Mouse (Mus musculus) MEL (cell line): ENCODE measurements around the gene Cby1. TPM values are rescaled to one million over a fixed set of nuclear protein-coding genes. Genes with fewer than 3 reads are reported as not detected.
"Not testable (repeated sequence)": the region's sequence is repeated elsewhere in the genome, so short reads cannot be mapped to it uniquely, and the experiment has no call there.

ENCODE experiments used
- DNase-seq: peaks from one replicate; pipeline ENCODE4 v3.0.0; 2011; ENCODE audit warnings: low read depth, low spot score
- H3K27ac ChIP-seq: 2 replicates; pipeline ENCODE4 v1.5.1; 2012; ENCODE audit warnings: low read depth, mild to moderate bottlenecking, control low read depth, low read length, moderate library complexity; ENCODE audit not compliant: control insufficient read depth
- H3K27me3 ChIP-seq, 2 experiments: fragments of 150-350 bp in 1 of 2; sonication (generic) in 1 of 2; 2 replicates each; pipeline ENCODE4 v1.6.1; 2012; ENCODE audit warnings: low read length in 2 of 2, mild to moderate bottlenecking in 2 of 2, improper control_type of control experiment in 1 of 2, moderate library complexity in 1 of 2; ENCODE audit not compliant: insufficient read depth in 2 of 2, control insufficient read depth in 1 of 2
- H3K36me3 ChIP-seq, 2 experiments: 2 replicates each; pipeline ENCODE4 v1.6.1; 2012 to 2014; ENCODE audit warnings: low read length in 2 of 2, improper control_type of control experiment in 1 of 2, inconsistent platforms in 1 of 2, mild to moderate bottlenecking in 1 of 2; ENCODE audit not compliant: insufficient read depth in 2 of 2, control insufficient read depth in 1 of 2
- H3K4me1 ChIP-seq, 2 experiments: fragments of 150-350 bp in 1 of 2; sonication (generic) in 1 of 2; 2 replicates each; pipeline ENCODE4 v1.6.1; 2012; ENCODE audit warnings: low read length in 2 of 2, improper control_type of control experiment in 1 of 2, mild to moderate bottlenecking in 1 of 2; ENCODE audit not compliant: insufficient read depth in 2 of 2, control insufficient read depth in 1 of 2
- H3K4me3 ChIP-seq, 2 experiments: fragments of 150-350 bp in 1 of 2; sonication (generic) in 1 of 2; 2 replicates each; pipeline ENCODE4 v1.5.1; 2012; ENCODE audit warnings: low read depth in 2 of 2, low read length in 2 of 2, mild to moderate bottlenecking in 2 of 2, moderate library complexity in 2 of 2, control low read depth in 1 of 2, improper control_type of control experiment in 1 of 2; ENCODE audit not compliant: control insufficient read depth in 1 of 2, insufficient read depth in 1 of 2
- H3K79me2 ChIP-seq: 2 replicates; pipeline ENCODE4 v1.6.1; 2012; ENCODE audit warnings: mild to moderate bottlenecking, low read length, moderate library complexity; ENCODE audit not compliant: control insufficient read depth, poor library complexity, insufficient read depth
- H3K9ac ChIP-seq: 2 replicates; pipeline ENCODE4 v1.6.1; 2012; ENCODE audit warnings: low read depth, mild to moderate bottlenecking, control low read depth, low read length, moderate library complexity; ENCODE audit not compliant: control insufficient read depth, poor library complexity, severe bottlenecking
- H3K9me3 ChIP-seq: fragments of 150-350 bp; sonication (generic); replicated peaks from 2 replicates; pipeline ENCODE4 v1.6.1; 2012; ENCODE audit warnings: mild to moderate bottlenecking, low read length, improper control_type of control experiment, moderate library complexity; ENCODE audit not compliant: insufficient read depth
- BHLHE40 ChIP-seq: IDR thresholded peaks from 2 replicates; pipeline ENCODE4 v1.6.1; 2012; ENCODE audit warnings: low read depth, mild to moderate bottlenecking, inconsistent platforms, low read length, improper control_type of control experiment, borderline replicate concordance
- CTCF ChIP-seq, 3 experiments: IDR thresholded peaks in 2 of 3; conservative IDR thresholded peaks in 1 of 3; 2 replicates each; pipeline ENCODE4 v1.5.1; 2011 to 2012; ENCODE audit warnings: low read length in 3 of 3, low read depth in 2 of 3, mild to moderate bottlenecking in 2 of 3, improper control_type of control experiment in 1 of 3, inconsistent platforms in 1 of 3, mixed read lengths in 1 of 3, moderate library complexity in 1 of 3; ENCODE audit not compliant: control insufficient read depth in 1 of 3, insufficient read depth in 1 of 3, poor library complexity in 1 of 3, severe bottlenecking in 1 of 3
- ETS1 ChIP-seq: IDR thresholded peaks from 2 replicates; pipeline ENCODE4 v1.6.1; 2012; ENCODE audit warnings: low read depth, mild to moderate bottlenecking, inconsistent platforms, low read length, improper control_type of control experiment, moderate library complexity
- JUND ChIP-seq: IDR thresholded peaks from 2 replicates; pipeline ENCODE4 v1.6.1; 2011; ENCODE audit warnings: low read depth, mild to moderate bottlenecking, improper control_type of control experiment, low read length
- MAX ChIP-seq: IDR thresholded peaks from 2 replicates; pipeline ENCODE4 v1.6.1; 2011; ENCODE audit warnings: low read length, improper control_type of control experiment
- MAZ ChIP-seq: IDR thresholded peaks from 2 replicates; pipeline ENCODE4 v1.6.1; 2012; ENCODE audit warnings: low read depth, mild to moderate bottlenecking, inconsistent platforms, low read length, improper control_type of control experiment
- MXI1 ChIP-seq: IDR thresholded peaks from 2 replicates; pipeline ENCODE4 v1.6.1; 2011; ENCODE audit warnings: mild to moderate bottlenecking, low read depth, low read length, improper control_type of control experiment
- MYB ChIP-seq: IDR thresholded peaks from 2 replicates; pipeline ENCODE4 v1.6.1; 2011; ENCODE audit warnings: mild to moderate bottlenecking, low read depth, low read length, improper control_type of control experiment
- MYC ChIP-seq: IDR thresholded peaks from 2 replicates; pipeline ENCODE4 v1.6.1; 2011; ENCODE audit warnings: low read depth, mild to moderate bottlenecking, low read length, improper control_type of control experiment, moderate library complexity
- POLR2A ChIP-seq, 2 experiments: IDR thresholded peaks; 2 replicates each; pipeline ENCODE4 v1.6.1; 2011 to 2012; ENCODE audit warnings: low read length in 2 of 2, mild to moderate bottlenecking in 2 of 2, control low read depth in 1 of 2, improper control_type of control experiment in 1 of 2, low read depth in 1 of 2, moderate library complexity in 1 of 2; ENCODE audit not compliant: control insufficient read depth in 1 of 2, insufficient read depth in 1 of 2, poor library complexity in 1 of 2
- POLR2AphosphoS5 ChIP-seq: IDR thresholded peaks from 2 replicates; pipeline ENCODE4 v1.6.1; 2012; ENCODE audit warnings: low read depth, borderline replicate concordance, mild to moderate bottlenecking, inconsistent platforms, low read length, moderate library complexity, mixed read lengths
- SIN3A ChIP-seq: IDR thresholded peaks from 2 replicates; pipeline ENCODE4 v1.6.1; 2012; ENCODE audit warnings: low read length, improper control_type of control experiment, inconsistent platforms
- TCF12 ChIP-seq: IDR thresholded peaks from 2 replicates; pipeline ENCODE4 v1.6.1; 2014; ENCODE audit warnings: low read depth, mild to moderate bottlenecking, inconsistent platforms, low read length, improper control_type of control experiment, moderate library complexity
- UBTF ChIP-seq: IDR thresholded peaks from 2 replicates; pipeline ENCODE4 v1.6.1; 2012; ENCODE audit warnings: low read depth, mild to moderate bottlenecking, inconsistent platforms, low read length, improper control_type of control experiment, moderate library complexity, borderline replicate concordance; ENCODE audit not compliant: insufficient read depth
- ZNF384 ChIP-seq: IDR thresholded peaks from 2 replicates; pipeline ENCODE4 v1.6.1; 2012; ENCODE audit warnings: low read depth, mild to moderate bottlenecking, inconsistent platforms, low read length, improper control_type of control experiment
- polyA plus RNA-seq, 2 experiments: library from polyadenylated mRNA; stranded (reverse) in 1 of 2; unstranded in 1 of 2; fragments of >175 nt in 1 of 2; fragments of >200 nt in 1 of 2; gene quantifications; 2 replicates each; pipeline versions ENCODE4 v1.2.1 to v1.2.4; 2012; ENCODE audit warnings: low replicate concordance in 2 of 2, low read depth in 1 of 2; ENCODE audit not compliant: insufficient read length in 2 of 2, insufficient read depth in 1 of 2, missing spikeins in 1 of 2
- total RNA-seq: library from RNA; depleted of rRNA; stranded (reverse); fragments of 300-350 nt; gene quantifications from 2 replicates; pipeline ENCODE4 v1.2.3, GENCODE M21; 2012

Cby1 gene
- total and polyA plus RNA-seq, 3 experiments, result 34.3 to 56.2 TPM; not detected in 1

GRCm38 (mm10) chr15:79670249-79670971 lies 11.4 kb downstream of the Cby1 start, which contains the start of gene Tomm22 (continued):
- TF ChIP-seq TCF12 (peak; percentile 83), UBTF (no peak), MAZ (peak; percentile 61; the same call in 1 of the 2 replicates)

DNA sequence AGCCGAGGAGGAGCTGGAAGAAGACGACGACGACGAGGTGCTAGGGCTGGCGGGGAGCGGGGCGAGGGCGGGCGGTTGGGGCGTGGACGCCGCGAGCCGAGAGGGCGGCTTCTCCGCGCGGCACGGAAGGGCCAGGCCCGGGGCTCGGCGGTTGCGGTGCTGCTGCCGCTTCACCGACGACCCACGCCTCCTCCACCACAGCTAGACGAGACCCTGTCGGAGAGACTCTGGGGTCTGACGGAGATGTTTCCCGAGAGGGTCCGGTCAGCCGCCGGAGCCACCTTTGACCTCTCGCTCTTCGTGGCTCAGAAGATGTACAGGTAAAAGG lies 11.9 kb downstream of the Cby1 start:
- Histone ChIP-seq H3K36me3 (peaks cover 11 to 12% of the 10 kb centered on the region in 2 experiments), H3K27ac (peak overlapping the region; percentile 74), H3K9ac (peak overlapping the region; percentile 97), H3K4me3 (peak overlapping the region; percentile 88 to 98), H3K27me3 (no peaks in the 10 kb centered on the region), H3K79me2 (peaks cover 17% of the 10 kb centered on the region), H3K9me3 (no peaks in the 10 kb centered on the region), H3K4me1 (no peaks in the 10 kb centered on the region)
- TF ChIP-seq MXI1 (0 out of 2 replicates have a peak, but pooled peaks have one; percentile 8), POLR2AphosphoS5 (no peak), CTCF (IDR thresholded peaks at IDR 0.05 in 2 of 3, conservative IDR thresholded peaks at IDR 0.05 in 1 of 3; ENCODE audit: control insufficient read depth in 1 of 3, insufficient read depth in 1 of 3, low read depth in 2 of 3, low read length in 3 of 3, poor library complexity in 1 of 3, severe bottlenecking in 1 of 3) (0 out of 6 replicates have a peak, but pooled peaks of 1 of the 3 experiments have one; percentile 0), POLR2A (IDR thresholded peaks at IDR 0.05; ENCODE audit: control insufficient read depth in 1 of 2, insufficient read depth in 1 of 2, low read depth in 1 of 2, low read length in 2 of 2, poor library complexity in 1 of 2) (peak in 1 of 2 experiments; percentile 88; a peak in 1 of 4 replicates), MYC (0 out of 2 replicates have a peak, but pooled peaks have one; percentile 5), JUND (no peak)
- DNase-seq, result no peak

- Histone ChIP-seq H3K9ac (peak overlapping the region; percentile 97), H3K36me3 (peaks cover 11 to 18% of the 10 kb centered on the region in 2 experiments), H3K27ac (peak overlapping the region; percentile 8; the same call in 1 of the 2 replicates), H3K79me2 (peaks cover 17% of the 10 kb centered on the region), H3K4me3 (peak overlapping the region; percentile 88 to 98)
- H3K9me3 ChIP-seq, H3K4me1 ChIP-seq, H3K27me3 ChIP-seq: not testable (repeated sequence)
- peak; percentile 94 for TF ChIP-seq MYC
- TF ChIP-seq POLR2A (IDR thresholded peaks at IDR 0.05; ENCODE audit: control insufficient read depth in 1 of 2, insufficient read depth in 1 of 2, low read depth in 1 of 2, low read length in 2 of 2, poor library complexity in 1 of 2), result peak in 1 of 2 experiments; percentile 33; a peak in 1 of 4 replicates
- peak; percentile 95 for TF ChIP-seq MXI1
- 0 out of 2 replicates have a peak, but pooled peaks have one; percentile 25 for TF ChIP-seq MYB
- peak; percentile 65 for TF ChIP-seq ZNF384
- peak; percentile 87 for TF ChIP-seq MAX
- 0 out of 2 replicates have a peak, but pooled peaks have one; percentile 11 for TF ChIP-seq ETS1
- TF ChIP-seq BHLHE40, result peak; percentile 15; the same call in 1 of the 2 replicates
- peak; percentile 70; the same call in 1 of the 2 replicates for TF ChIP-seq SIN3A
- DNase-seq, result peak; percentile 61
Observed at GRCm38 (mm10) chr15:79671828-79672348, 12.9 kb downstream of the Cby1 start.
